Mouse (Mus musculus) liver, postnatal 0 days (tissue): ENCODE data around the gene 4930432M17Rik.

Source experiments
- CTCF ChIP-seq: sonication (generic); IDR thresholded peaks from 2 replicates; pipeline ENCODE4 v1.5.1; 2016; ENCODE audit warnings: antibody characterized with exemption, low read depth
- EP300 ChIP-seq: IDR thresholded peaks from 2 replicates; pipeline ENCODE4 v1.6.1; 2016; ENCODE audit warnings: antibody characterized with exemption, low read depth, mild to moderate bottlenecking

DNA sequence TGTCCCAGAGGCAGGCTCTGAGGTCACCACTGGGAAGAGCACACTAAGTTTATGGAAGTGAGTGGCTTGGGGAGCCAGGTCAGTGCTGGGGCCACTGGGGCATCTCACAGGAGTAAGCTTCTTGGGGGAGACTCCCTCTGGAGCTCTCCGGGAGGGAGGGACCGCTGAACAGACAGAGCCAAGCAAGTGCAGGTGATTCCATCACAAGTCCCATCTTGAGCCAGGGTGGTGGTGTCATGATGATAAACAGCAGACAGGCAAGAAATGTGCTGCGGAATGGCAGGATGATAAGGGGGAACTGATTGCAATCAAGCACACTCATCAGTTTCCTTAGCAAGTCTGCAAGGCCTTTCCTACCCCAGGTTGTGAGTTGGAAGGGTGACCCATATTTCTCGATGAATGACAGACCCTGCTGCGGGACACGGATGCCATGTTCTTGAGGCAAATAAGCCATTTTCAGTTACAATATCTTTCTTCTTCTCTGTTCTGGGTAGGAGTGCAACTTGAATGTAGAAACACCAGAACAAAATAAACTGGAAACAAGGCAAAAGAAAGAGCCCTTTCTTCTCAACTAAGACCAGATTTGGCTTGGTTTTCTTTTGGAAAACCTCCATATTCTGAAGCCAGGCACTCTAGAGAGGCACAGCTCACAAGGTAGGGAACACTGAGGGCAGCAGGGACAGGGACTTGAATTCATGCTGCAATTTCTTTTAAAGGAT, 45.3 kb downstream of the 4930432M17Rik start:
- TF ChIP-seq CTCF (no peak), EP300 (no peak)
